Mouse (Mus musculus) G1E-ER4 (cell line): ENCODE measurements at regions not wholly inside any gene's neighbourhood (a gene's known extent, or its start where the extent isn't known, plus 50 kb on each side); places are given as distances from the start of the nearest gene placed in this dataset.

ENCODE experiments used
- GATA1 ChIP-seq: IDR thresholded peaks from one replicate; pipeline ENCODE4 v1.8.0; 2012; ENCODE audit warnings: low read length, inconsistent platforms

GRCm38 (mm10) chr12:69524337-69525035, 58.3 kb downstream of the Vcpkmt start:
- no peak for TF ChIP-seq GATA1

GRCm38 (mm10) chr12:69519869-69520268, 63.0 kb downstream of the Vcpkmt start:
- TF ChIP-seq GATA1, result no peak

- no peak for TF ChIP-seq GATA1
Observed at GRCm38 (mm10) chr12:69519028-69519427, 63.8 kb downstream of the Vcpkmt start.

GRCm38 (mm10) chr12:69517616-69518015, 65.2 kb downstream of the Vcpkmt start:
- TF ChIP-seq GATA1, result no peak

- no peak for TF ChIP-seq GATA1
Observed at GRCm38 (mm10) chr12:69516314-69516916, 66.4 kb downstream of the Vcpkmt start.

- TF ChIP-seq GATA1, result no peak
Observed at GRCm38 (mm10) chr12:69515850-69516249, 67.0 kb downstream of the Vcpkmt start.

GRCm38 (mm10) chr12:69515117-69515516, 67.7 kb downstream of the Vcpkmt start:
- TF ChIP-seq GATA1, result no peak

- no peak for TF ChIP-seq GATA1
Observed at GRCm38 (mm10) chr12:69513166-69513565, 69.7 kb downstream of the Vcpkmt start.

GRCm38 (mm10) chr12:69510736-69511135, 72.1 kb downstream of the Vcpkmt start:
- TF ChIP-seq GATA1, result no peak

- TF ChIP-seq GATA1, result no peak
Observed at GRCm38 (mm10) chr12:69507906-69508305, 74.9 kb downstream of the Vcpkmt start.

- TF ChIP-seq GATA1, result no peak
Observed at GRCm38 (mm10) chr12:69507333-69507732, 75.5 kb downstream of the Vcpkmt start.

- no peak for TF ChIP-seq GATA1
Observed at GRCm38 (mm10) chr12:69502706-69503070, 80.1 kb downstream of the Vcpkmt start.

GRCm38 (mm10) chr12:69501783-69502705, 80.8 kb downstream of the Vcpkmt start:
- no peak for TF ChIP-seq GATA1

- TF ChIP-seq GATA1, result no peak
Observed at GRCm38 (mm10) chr12:69501346-69501730, 81.5 kb downstream of the Vcpkmt start.

GRCm38 (mm10) chr12:69500600-69501345, 82.1 kb downstream of the Vcpkmt start:
- no peak for TF ChIP-seq GATA1

GRCm38 (mm10) chr12:69497121-69497520, 85.7 kb downstream of the Vcpkmt start:
- TF ChIP-seq GATA1, result no peak
